Mouse (Mus musculus) thymus, postnatal 14 days (tissue): Measurements from ENCODE around the gene Psg26.
"Not testable (repeated sequence)": the region's sequence is repeated elsewhere in the genome, so short reads cannot be mapped to it uniquely, and the experiment has no call there.

Experiments used
- DNase-seq: peaks from one replicate; pipeline ENCODE4 v3.0.0; 2021

Psg26 gene

GRCm38 (mm10) chr7:18484077-18484476 lies at the start of gene Psg26:
Psg26 (minus strand) TSS chr7:18484177.
- DNase-seq: no peak

- no peak for DNase-seq
Observed at GRCm38 (mm10) chr7:18533420-18533819, 49.4 kb upstream of the Psg26 start.

- no peak for DNase-seq
Observed at GRCm38 (mm10) chr7:18532169-18532568, 48.2 kb upstream of the Psg26 start, which contains the start of gene Psg25. Psg25 (minus strand) TSS chr7:18532269.

- DNase-seq: no peak
Observed at GRCm38 (mm10) chr7:18524668-18525067, 40.7 kb upstream of the Psg26 start.

- not testable (repeated sequence) for DNase-seq
Observed at GRCm38 (mm10) chr7:18512848-18513247, 28.9 kb upstream of the Psg26 start.

GRCm38 (mm10) chr7:18512417-18512816 lies 28.4 kb upstream of the Psg26 start:
- not testable (repeated sequence) for DNase-seq

- no peak for DNase-seq
Observed at GRCm38 (mm10) chr7:18511479-18511878, 27.5 kb upstream of the Psg26 start.

- not testable (repeated sequence) for DNase-seq
Observed at GRCm38 (mm10) chr7:18431941-18432340, 52.0 kb downstream of the Psg26 start, which contains the start of gene Psg28. Psg28 (minus strand) TSS chr7:18432041.
